Mouse (Mus musculus) embryonic fibroblast, embryonic 13.5 days (primary cell): Measurements from ENCODE around the gene Efna4.

Experiments
- CTCF ChIP-seq: IDR thresholded peaks from 2 replicates; pipeline ENCODE4 v1.5.1; 2011; ENCODE audit warnings: mild to moderate bottlenecking, control low read depth, low read length, moderate library complexity, borderline replicate concordance; ENCODE audit not compliant: insufficient read depth
- POLR2A ChIP-seq: IDR thresholded peaks from 2 replicates; pipeline ENCODE4 v1.6.1; 2011; ENCODE audit warnings: low read depth, mild to moderate bottlenecking, control low read depth, low read length, moderate library complexity

DNA sequence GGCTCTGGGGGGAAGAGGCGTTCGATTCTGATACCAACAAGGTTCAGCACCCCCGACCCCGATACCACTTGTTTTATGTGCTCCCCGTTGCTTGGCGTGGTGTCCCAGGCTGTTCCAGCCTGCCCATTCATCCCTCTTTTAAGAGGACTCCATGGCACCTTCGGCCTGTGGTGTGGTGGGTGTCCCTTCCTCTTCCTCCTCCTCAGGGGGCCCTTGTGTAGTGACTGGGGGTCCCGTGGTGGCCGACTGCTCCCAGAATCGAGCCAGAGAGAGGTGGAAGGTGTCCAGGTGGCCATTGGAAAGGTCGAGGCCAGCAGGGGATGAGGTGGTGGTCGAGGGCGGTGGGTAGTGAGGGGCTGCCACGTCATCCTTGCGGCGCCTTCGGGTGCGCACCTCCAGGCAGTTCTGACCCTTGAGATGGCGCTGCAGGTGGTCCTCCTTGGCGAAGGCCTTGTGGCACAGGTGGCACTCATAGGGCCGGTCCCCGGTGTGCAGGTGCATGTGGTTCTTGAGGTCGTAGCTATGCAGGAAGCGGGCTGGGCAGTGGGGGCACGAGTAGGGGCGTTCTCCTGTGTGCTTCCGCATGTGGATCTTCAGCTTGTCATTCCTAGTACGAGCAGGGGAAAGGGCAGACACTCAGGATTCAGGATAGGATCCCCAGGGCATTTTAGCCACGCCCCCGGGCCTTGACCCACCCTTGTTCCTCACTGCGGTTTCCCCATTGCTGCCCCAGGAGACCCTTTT is 41.7 kb upstream of the Efna4 start:
- TF ChIP-seq CTCF = no peak
- no peak for TF ChIP-seq POLR2A
